17 mouse cellular contexts compared by ENCODE assay signal in genomic region chr7:66478106-66478505, GRCm38 (mm10). TPM values are rescaled to one million over a fixed set of nuclear protein-coding genes. Genes with fewer than 3 reads are reported as not detected.
DNase-seq lines count a peak whose midpoint lies in the region; ATAC-seq and TF ChIP-seq lines count a peak whose summit lies in the region.
"Had no signal": no experiment of that assay in that cellular context is flagged by ENCODE, and none has a peak within 500 bp of the region (broad histone marks: within the 10 kb centered on the region; RNA-seq: fewer than 3 reads in every experiment).

No protein-coding gene starts in this region.

- DNase-seq in forebrain, embryonic 14.5 days (ENCODE audit: low spot score) = peak; percentile 27
- no peak for DNase-seq in forebrain, postnatal 0 days
- no peak for DNase-seq in heart, postnatal 0 days (ENCODE audit: low spot score)
- peak; percentile 41 for DNase-seq in midbrain, embryonic 11.5 days (ENCODE audit: low spot score, missing footprints)
- DNase-seq: cerebellum, adult 11-12 months; cerebellum, adult 9-10 months; gastrocnemius, postnatal 14 days had no signal

- no peak overlapping the region for H3K4me2 ChIP-seq in forebrain, embryonic 14.5 days (ENCODE audit: low read length)
- no peak overlapping the region for H3K4me2 ChIP-seq in forebrain, postnatal 0 days (ENCODE audit: low read depth)
- H3K4me2 ChIP-seq in heart, postnatal 0 days (ENCODE audit: low read depth, low read length) = peak overlapping the region; percentile 35; the same call in 1 of the 2 replicates
- no peak overlapping the region for H3K4me2 ChIP-seq in heart, embryonic 11.5 days
- no peak overlapping the region for H3K4me2 ChIP-seq in midbrain, embryonic 11.5 days
- H3K4me2 ChIP-seq in midbrain, embryonic 16.5 days (ENCODE audit: low read length) = no peak overlapping the region
- H3K4me2 ChIP-seq: embryonic facial prominence, embryonic 12.5 days; hindbrain, embryonic 13.5 days had no signal

- TF ChIP-seq CTCF in forebrain, postnatal 0 days (IDR thresholded peaks at IDR 0.05; ENCODE audit: low read depth) = no peak
- no peak for TF ChIP-seq CTCF in heart, postnatal 0 days (IDR thresholded peaks at IDR 0.05; ENCODE audit: low read depth)

- ATAC-seq in forebrain, embryonic 14.5 days = no peak
- ATAC-seq in forebrain, postnatal 0 days = no peak
- no peak for ATAC-seq in heart, postnatal 0 days (ENCODE audit: insufficient read depth, low read depth)
- no peak for ATAC-seq in heart, embryonic 11.5 days (replicated peaks; ENCODE audit: insufficient number of reproducible peaks, low FRiP score, low TSS enrichment)
- ATAC-seq in midbrain, embryonic 11.5 days (ENCODE audit: low FRiP score) = no peak
- ATAC-seq in midbrain, embryonic 16.5 days = no peak
- ATAC-seq in megakaryocyte-erythroid progenitor cell, adult 5-6 weeks (replicated peaks; ENCODE audit: low FRiP score, low TSS enrichment, poor library complexity, severe bottlenecking) = no peak
- ATAC-seq: activated CD4-positive, CD25-positive, alpha-beta regulatory T cell, adult 4 months; forebrain, embryonic 16.5 days; hindbrain, postnatal 0 days had no signal

- no peaks in the 10 kb centered on the region for H3K36me3 ChIP-seq in forebrain, embryonic 14.5 days (ENCODE audit: control insufficient read depth, insufficient read depth, low read length)
- no peaks in the 10 kb centered on the region for H3K36me3 ChIP-seq in forebrain, postnatal 0 days (ENCODE audit: insufficient read depth)
- no peaks in the 10 kb centered on the region for H3K36me3 ChIP-seq in heart, postnatal 0 days (replicated peaks; ENCODE audit: control insufficient read depth, insufficient read depth, low read length)
- H3K36me3 ChIP-seq in heart, embryonic 11.5 days (ENCODE audit: control insufficient read depth, insufficient read depth, low read length) = no peaks in the 10 kb centered on the region
- no peaks in the 10 kb centered on the region for H3K36me3 ChIP-seq in midbrain, embryonic 11.5 days (ENCODE audit: control insufficient read depth, insufficient read depth, low read length)
- no peaks in the 10 kb centered on the region for H3K36me3 ChIP-seq in midbrain, embryonic 16.5 days (ENCODE audit: control insufficient read depth, insufficient read depth, low read length)
- H3K36me3 ChIP-seq: embryonic facial prominence, embryonic 12.5 days; hindbrain, embryonic 13.5 days had no signal

- no peaks in the 10 kb centered on the region for H3K9me3 ChIP-seq in forebrain, embryonic 14.5 days (replicated peaks; ENCODE audit: control insufficient read depth, low read length)
- H3K9me3 ChIP-seq in forebrain, postnatal 0 days (ENCODE audit: low read length) = no peaks in the 10 kb centered on the region
- H3K9me3 ChIP-seq in heart, postnatal 0 days (replicated peaks; ENCODE audit: control insufficient read depth, low read length) = no peaks in the 10 kb centered on the region
- no peaks in the 10 kb centered on the region for H3K9me3 ChIP-seq in heart, embryonic 11.5 days (replicated peaks; ENCODE audit: control insufficient read depth, low read length)
- no peaks in the 10 kb centered on the region for H3K9me3 ChIP-seq in midbrain, embryonic 11.5 days (ENCODE audit: control insufficient read depth, low read length)
- H3K9me3 ChIP-seq in midbrain, embryonic 16.5 days (replicated peaks; ENCODE audit: control insufficient read depth, low read length, poor library complexity, severe bottlenecking) = no peaks in the 10 kb centered on the region
- H3K9me3 ChIP-seq: embryonic facial prominence, embryonic 12.5 days; hindbrain, embryonic 13.5 days had no signal

- no peak overlapping the region for H3K27ac ChIP-seq in forebrain, embryonic 14.5 days (ENCODE audit: low read depth, low read length)
- H3K27ac ChIP-seq in forebrain, postnatal 0 days (ENCODE audit: low read depth, low read length) = no peak overlapping the region
- no peak overlapping the region for H3K27ac ChIP-seq in heart, postnatal 0 days (ENCODE audit: low read depth)
- H3K27ac ChIP-seq in heart, embryonic 11.5 days (ENCODE audit: low read depth, low read length) = no peak overlapping the region
- no peak overlapping the region for H3K27ac ChIP-seq in midbrain, embryonic 11.5 days (ENCODE audit: low read depth, low read length)
- H3K27ac ChIP-seq in midbrain, embryonic 16.5 days (ENCODE audit: low read length) = no peak overlapping the region
- H3K27ac ChIP-seq: embryonic facial prominence, embryonic 12.5 days; hindbrain, embryonic 13.5 days; hindbrain, postnatal 0 days had no signal

- no peak for TF ChIP-seq EP300 in heart, postnatal 0 days (IDR thresholded peaks at IDR 0.05; ENCODE audit: low read depth)

- no peak overlapping the region for H3K9ac ChIP-seq in forebrain, embryonic 14.5 days (ENCODE audit: low read length)
- no peak overlapping the region for H3K9ac ChIP-seq in forebrain, postnatal 0 days
- no peak overlapping the region for H3K9ac ChIP-seq in heart, postnatal 0 days (replicated peaks; ENCODE audit: low read depth, low read length)
- no peak overlapping the region for H3K9ac ChIP-seq in heart, embryonic 11.5 days (ENCODE audit: low read depth, low read length)
- no peak overlapping the region for H3K9ac ChIP-seq in midbrain, embryonic 11.5 days (ENCODE audit: low read length)
- no peak overlapping the region for H3K9ac ChIP-seq in midbrain, embryonic 16.5 days (ENCODE audit: low read depth, low read length)
- H3K9ac ChIP-seq: embryonic facial prominence, embryonic 12.5 days; hindbrain, embryonic 13.5 days had no signal

- no peaks in the 10 kb centered on the region for H3K27me3 ChIP-seq in forebrain, embryonic 14.5 days (replicated peaks; ENCODE audit: control insufficient read depth, insufficient read depth, low read length)
- H3K27me3 ChIP-seq in forebrain, postnatal 0 days (ENCODE audit: insufficient read depth, low read length) = no peaks in the 10 kb centered on the region
- no peaks in the 10 kb centered on the region for H3K27me3 ChIP-seq in heart, postnatal 0 days (ENCODE audit: control insufficient read depth, insufficient read depth, low read length)
- H3K27me3 ChIP-seq in heart, embryonic 11.5 days (ENCODE audit: control insufficient read depth, insufficient read depth, low read length) = no peaks in the 10 kb centered on the region
- no peaks in the 10 kb centered on the region for H3K27me3 ChIP-seq in midbrain, embryonic 11.5 days (ENCODE audit: control insufficient read depth, insufficient read depth, low read length)
- no peaks in the 10 kb centered on the region for H3K27me3 ChIP-seq in midbrain, embryonic 16.5 days (ENCODE audit: control insufficient read depth, insufficient read depth, low read depth, low read length)
- H3K27me3 ChIP-seq: embryonic facial prominence, embryonic 12.5 days; hindbrain, embryonic 13.5 days; Patski had no signal

- 0 out of 2 replicates have a peak, but pooled peaks cover 2% of the 10 kb centered on the region for H3K4me1 ChIP-seq in forebrain, embryonic 14.5 days (ENCODE audit: control insufficient read depth, insufficient read depth, low read length)
- no peaks in the 10 kb centered on the region for H3K4me1 ChIP-seq in forebrain, postnatal 0 days (ENCODE audit: insufficient read depth)
- no peaks in the 10 kb centered on the region for H3K4me1 ChIP-seq in heart, postnatal 0 days (ENCODE audit: control insufficient read depth, insufficient read depth)
- H3K4me1 ChIP-seq in heart, embryonic 11.5 days (ENCODE audit: control insufficient read depth, insufficient read depth, low read length) = peaks cover 2% of the 10 kb centered on the region; the same call in 1 of the 2 replicates
- peaks cover 5% of the 10 kb centered on the region; the same call in 1 of the 2 replicates for H3K4me1 ChIP-seq in midbrain, embryonic 11.5 days (ENCODE audit: control insufficient read depth, insufficient read depth, low read length)
- H3K4me1 ChIP-seq in midbrain, embryonic 16.5 days (ENCODE audit: control insufficient read depth, insufficient read depth, low read length) = no peaks in the 10 kb centered on the region
- H3K4me1 ChIP-seq: hindbrain, embryonic 13.5 days had no signal

- no peak overlapping the region for H3K4me3 ChIP-seq in forebrain, embryonic 14.5 days (ENCODE audit: low read depth, low read length)
- H3K4me3 ChIP-seq in forebrain, postnatal 0 days (ENCODE audit: low read depth, low read length) = no peak overlapping the region
- H3K4me3 ChIP-seq in heart, postnatal 0 days (ENCODE audit: low read depth, low read length) = no peak overlapping the region
- H3K4me3 ChIP-seq in heart, embryonic 11.5 days (ENCODE audit: low read depth, low read length) = no peak overlapping the region
- H3K4me3 ChIP-seq in midbrain, embryonic 11.5 days (ENCODE audit: low read depth, low read length) = no peak overlapping the region
- H3K4me3 ChIP-seq in midbrain, embryonic 16.5 days (ENCODE audit: low read depth, low read length) = no peak overlapping the region
- H3K4me3 ChIP-seq: embryonic facial prominence, embryonic 12.5 days; hindbrain, embryonic 13.5 days had no signal

- 48% methylated on average over 7 of the region's 7 CpGs for WGBS in forebrain, embryonic 14.5 days
- 40% methylated on average over 7 of the region's 7 CpGs for WGBS in forebrain, postnatal 0 days
- WGBS in heart, postnatal 0 days = 77% methylated on average over 7 of the region's 7 CpGs
- WGBS in heart, embryonic 11.5 days (ENCODE audit: insufficient replicate concordance) = 84% methylated on average over 7 of the region's 7 CpGs
- WGBS in midbrain, embryonic 11.5 days = 87% methylated on average over 7 of the region's 7 CpGs
- 79% methylated on average over 7 of the region's 7 CpGs for WGBS in midbrain, embryonic 16.5 days

RNA-seq across cellular contexts. Expression of gene Aldh1a3, which starts 50.8 kb away (rescaled TPM):
- polyA plus RNA-seq in forebrain, embryonic 14.5 days (2014; fragmentation: Nextera tagmentation; extraction: Ambion mirVana) = 5.4 and 6.0 TPM in 2 replicates
- total RNA-seq in forebrain, postnatal 0 days (2014; rRNA removed) = 2.8 and 4.0 TPM in 2 replicates
- 3.2 and 3.3 TPM in 2 replicates for polyA plus RNA-seq in forebrain, postnatal 0 days (2015; fragmentation: Nextera tagmentation; extraction: Ambion mirVana)
- total RNA-seq in heart, postnatal 0 days (2014; rRNA removed; ENCODE audit: low replicate concordance) = 2.2 TPM in 1 of 2 replicates, not detected in the other
- 1.2 and 1.4 TPM in 2 replicates for polyA plus RNA-seq in heart, postnatal 0 days (2015; fragmentation: Nextera tagmentation; extraction: Ambion mirVana)
- 0.56 and 0.76 TPM in 2 replicates for polyA plus RNA-seq in heart, embryonic 11.5 days (2014; fragmentation: Nextera tagmentation; extraction: Ambion mirVana)
- 0.41 and 0.72 TPM in 2 replicates for polyA plus RNA-seq in midbrain, embryonic 11.5 days (2014; fragmentation: Nextera tagmentation; extraction: Ambion mirVana)
- 0.99 and 1.4 TPM in 2 replicates for polyA plus RNA-seq in midbrain, embryonic 16.5 days (2015; fragmentation: Nextera tagmentation; extraction: Ambion mirVana)
- 0.89 and 2.5 TPM in 2 replicates for total RNA-seq in megakaryocyte-erythroid progenitor cell, adult 5-6 weeks (2014; fragmentation: Nextera tagmentation)
- 0.30 and 1.9 TPM in 2 replicates for total RNA-seq in megakaryocyte-erythroid progenitor cell, adult 5-6 weeks (2017)
- total RNA-seq: hematopoietic stem cell, adult 5-6 weeks had no signal

Comparison
In these comparisons a context has a peak if more than half of its experiments do, and no peak if none do; other contexts are left out.
1. DNase-seq: peak in forebrain, embryonic 14.5 days (single experiment) and midbrain, embryonic 11.5 days (single experiment); none in forebrain, postnatal 0 days (single experiment) and heart, postnatal 0 days (single experiment).